In the genomic region with DNA sequence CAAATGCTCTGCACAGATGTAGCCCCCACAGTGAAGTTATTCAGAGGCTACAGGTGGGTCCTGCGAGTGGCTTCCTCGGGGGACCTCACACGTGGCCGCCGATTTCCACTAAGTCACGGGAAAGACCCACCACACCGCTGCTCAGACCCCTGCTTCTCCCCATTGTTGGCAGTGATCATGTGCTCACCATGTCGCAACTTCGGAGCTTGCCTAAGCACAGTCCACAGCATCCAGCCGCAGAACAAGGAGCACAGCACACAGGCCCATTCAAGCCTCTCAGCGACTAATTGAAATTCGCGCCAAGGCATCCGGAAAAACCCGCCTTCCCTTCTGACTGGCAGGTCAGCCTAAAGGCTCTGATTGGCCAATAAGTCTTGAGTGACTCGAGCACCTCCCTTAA, we compare ENCODE assay signal across 8 mouse cellular contexts.
DNase-seq lines count a peak whose midpoint lies in the region; ATAC-seq lines count a peak whose summit lies in the region.
"Not testable (repeated sequence)": the region's sequence is repeated elsewhere in the genome, so short reads cannot be mapped to it uniquely, and the experiment has no call there.

No protein-coding gene starts in this region.

- not testable (repeated sequence) for H3K27me3 ChIP-seq in embryonic facial prominence, embryonic 10.5 days (replicated peaks; ENCODE audit: low read depth, poor library complexity, severe bottlenecking); forebrain, embryonic 15.5 days; hindbrain, embryonic 10.5 days (ENCODE audit: insufficient read depth, poor library complexity, severe bottlenecking); limb, embryonic 10.5 days (ENCODE audit: low read depth, poor library complexity, severe bottlenecking); liver, embryonic 15.5 days; midbrain, embryonic 14.5 days (ENCODE audit: control insufficient read depth, insufficient read depth, low read length)

- H3K27ac ChIP-seq in embryonic facial prominence, embryonic 10.5 days (replicated peaks); forebrain, embryonic 15.5 days (replicated peaks); hindbrain, embryonic 10.5 days; limb, embryonic 10.5 days; liver, embryonic 15.5 days (replicated peaks); midbrain, embryonic 14.5 days (replicated peaks; ENCODE audit: low read depth, low read length): not testable (repeated sequence)

- not testable (repeated sequence) for H3K9ac ChIP-seq in forebrain, embryonic 15.5 days (replicated peaks); liver, embryonic 15.5 days; midbrain, embryonic 14.5 days (replicated peaks; ENCODE audit: low read length)

- peak; percentile 74 for DNase-seq in R1 (ENCODE audit: low read depth, low spot score)
- DNase-seq in embryonic facial prominence, embryonic 10.5 days (ENCODE audit: low spot score) = peak; percentile 10
- peak; percentile 10 for DNase-seq in hindbrain, embryonic 10.5 days (ENCODE audit: low spot score)
- DNase-seq in limb, embryonic 10.5 days (ENCODE audit: low spot score) = not testable (repeated sequence)
- peak; percentile 15 for DNase-seq in midbrain, embryonic 14.5 days
- peak; percentile 40 for DNase-seq in retina, postnatal 1 day

- peak overlapping the region; percentile 31; the same call in 1 of the 2 replicates for H3K4me3 ChIP-seq in embryonic facial prominence, embryonic 10.5 days
- not testable (repeated sequence) for H3K4me3 ChIP-seq in forebrain, embryonic 15.5 days; liver, embryonic 15.5 days (replicated peaks); midbrain, embryonic 14.5 days (replicated peaks; ENCODE audit: low read depth, low read length)
- H3K4me3 ChIP-seq in hindbrain, embryonic 10.5 days = peak overlapping the region; percentile 32
- peak overlapping the region; percentile 21; the same call in 1 of the 2 replicates for H3K4me3 ChIP-seq in limb, embryonic 10.5 days

- WGBS in embryonic facial prominence, embryonic 10.5 days = 50% methylated on average over 16 of the region's 16 CpGs
- 35% methylated on average over 16 of the region's 16 CpGs for WGBS in forebrain, embryonic 15.5 days
- WGBS in hindbrain, embryonic 10.5 days = 41% methylated on average over 16 of the region's 16 CpGs
- 50% methylated on average over 16 of the region's 16 CpGs for WGBS in limb, embryonic 10.5 days
- 38% methylated on average over 16 of the region's 16 CpGs for WGBS in liver, embryonic 15.5 days (ENCODE audit: insufficient replicate concordance)
- 37% methylated on average over 15 of the region's 16 CpGs for WGBS in midbrain, embryonic 14.5 days

- not testable (repeated sequence) for H3K4me1 ChIP-seq in embryonic facial prominence, embryonic 10.5 days; forebrain, embryonic 15.5 days; hindbrain, embryonic 10.5 days (replicated peaks); limb, embryonic 10.5 days; liver, embryonic 15.5 days (replicated peaks); midbrain, embryonic 14.5 days (ENCODE audit: control insufficient read depth, insufficient read depth, low read length)

- H3K36me3 ChIP-seq in embryonic facial prominence, embryonic 10.5 days (replicated peaks); forebrain, embryonic 15.5 days; hindbrain, embryonic 10.5 days; limb, embryonic 10.5 days; liver, embryonic 15.5 days (replicated peaks); midbrain, embryonic 14.5 days (ENCODE audit: control insufficient read depth, insufficient read depth, low read length): not testable (repeated sequence)

- ATAC-seq in forebrain, embryonic 15.5 days (replicated peaks); liver, embryonic 15.5 days (ENCODE audit: insufficient read depth); midbrain, embryonic 14.5 days (ENCODE audit: low FRiP score, low TSS enrichment): not testable (repeated sequence)

- not testable (repeated sequence) for H3K9me3 ChIP-seq in embryonic facial prominence, embryonic 10.5 days; forebrain, embryonic 15.5 days; hindbrain, embryonic 10.5 days; limb, embryonic 10.5 days (replicated peaks); liver, embryonic 15.5 days (replicated peaks); midbrain, embryonic 14.5 days (ENCODE audit: control insufficient read depth, low read length)

- peak overlapping the region; percentile 28 for H3K4me2 ChIP-seq in forebrain, embryonic 15.5 days (replicated peaks)
- peak overlapping the region; percentile 29; the same call in 1 of the 2 replicates for H3K4me2 ChIP-seq in liver, embryonic 15.5 days
- not testable (repeated sequence) for H3K4me2 ChIP-seq in midbrain, embryonic 14.5 days (ENCODE audit: low read length)
